Mouse (Mus musculus): ENCODE data around the gene Ldlr.
"Not testable (repeated sequence)": the region's sequence is repeated elsewhere in the genome, so short reads cannot be mapped to it uniquely, and the experiment has no call there.

The Ldlr gene

GRCm38 (mm10) chr9:21723377-21724146 is at the start of gene Ldlr:
Gene Ldlr, plus strand, starts transcription at chr9:21723483.
- DNase-seq (ENCODE audit: inconsistent ontology term) = peak; percentile 94

GRCm38 (mm10) chr9:21677706-21678105 is 45.6 kb upstream of the Ldlr start:
- DNase-seq (ENCODE audit: inconsistent ontology term) = no peak

DNA sequence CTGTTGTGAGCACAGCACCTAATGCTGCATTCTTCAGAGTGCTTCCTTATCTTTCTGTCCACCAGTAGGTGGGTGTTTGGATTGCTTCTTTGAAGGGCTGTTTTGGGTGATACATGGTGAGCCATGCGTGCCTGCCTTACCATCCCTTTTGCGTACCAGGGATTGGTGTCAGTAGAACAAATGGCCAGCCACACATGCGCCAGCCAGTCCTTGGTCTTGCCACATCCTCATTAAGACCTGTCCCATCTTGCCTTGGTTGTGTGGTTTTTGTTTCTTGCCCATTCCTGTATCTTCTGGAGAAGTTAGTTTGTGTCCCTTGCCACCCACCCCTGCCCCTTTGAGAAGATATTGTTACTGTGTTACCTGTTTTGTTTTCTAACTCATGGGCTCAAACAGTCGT is 42.8 kb upstream of the Ldlr start:
- DNase-seq (ENCODE audit: inconsistent ontology term) = no peak

- no peak for DNase-seq (ENCODE audit: inconsistent ontology term)
Observed at GRCm38 (mm10) chr9:21682827-21683226, 40.5 kb upstream of the Ldlr start.

- DNase-seq (ENCODE audit: inconsistent ontology term) = no peak
Observed at GRCm38 (mm10) chr9:21683897-21684296, 39.4 kb upstream of the Ldlr start.

DNA sequence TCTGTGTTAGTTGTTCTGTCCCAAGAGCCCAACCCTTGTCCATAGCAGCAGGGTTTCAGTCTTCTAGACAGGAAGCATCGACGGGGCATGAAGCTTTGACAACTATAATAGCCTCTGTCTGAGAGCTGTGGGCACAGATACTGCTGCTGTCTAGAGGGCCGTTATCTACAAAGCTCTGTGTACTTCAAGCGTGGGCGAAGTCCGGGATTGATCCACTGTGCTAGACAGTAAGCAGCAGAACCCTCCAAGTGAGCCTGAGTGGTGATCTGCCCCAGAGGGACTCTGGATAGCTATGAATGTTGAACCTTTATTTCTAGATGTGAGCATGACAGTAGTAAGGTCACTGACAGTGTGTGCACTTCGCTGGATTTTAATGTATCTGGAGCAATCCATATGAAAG is 34.7 kb upstream of the Ldlr start:
- DNase-seq (ENCODE audit: inconsistent ontology term) = no peak

- no peak for DNase-seq (ENCODE audit: inconsistent ontology term)
Observed at GRCm38 (mm10) chr9:21690031-21690430, 33.3 kb upstream of the Ldlr start.

DNA sequence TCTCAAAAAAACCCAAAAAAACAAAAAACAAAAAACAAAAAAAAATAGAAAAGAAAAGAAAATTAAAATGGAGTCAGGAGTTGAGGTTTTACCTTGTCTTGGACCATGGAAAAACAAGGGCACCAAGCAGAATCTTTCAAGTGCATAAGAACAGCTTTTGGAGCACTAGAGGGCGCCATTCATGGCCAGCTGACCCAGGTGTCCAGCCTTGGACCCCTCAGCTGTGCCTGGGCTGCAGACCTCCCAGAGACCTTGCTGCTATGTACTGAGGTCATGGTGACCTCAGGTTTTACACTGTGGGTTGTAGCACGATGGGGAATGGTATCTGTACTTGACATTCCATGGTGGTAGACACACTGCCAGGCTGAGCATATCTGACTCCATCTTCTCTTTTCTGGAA is 31.4 kb upstream of the Ldlr start:
- DNase-seq (ENCODE audit: inconsistent ontology term) = no peak

- DNase-seq (ENCODE audit: inconsistent ontology term) = no peak
Observed at GRCm38 (mm10) chr9:21692491-21692890, 30.8 kb upstream of the Ldlr start.

DNA sequence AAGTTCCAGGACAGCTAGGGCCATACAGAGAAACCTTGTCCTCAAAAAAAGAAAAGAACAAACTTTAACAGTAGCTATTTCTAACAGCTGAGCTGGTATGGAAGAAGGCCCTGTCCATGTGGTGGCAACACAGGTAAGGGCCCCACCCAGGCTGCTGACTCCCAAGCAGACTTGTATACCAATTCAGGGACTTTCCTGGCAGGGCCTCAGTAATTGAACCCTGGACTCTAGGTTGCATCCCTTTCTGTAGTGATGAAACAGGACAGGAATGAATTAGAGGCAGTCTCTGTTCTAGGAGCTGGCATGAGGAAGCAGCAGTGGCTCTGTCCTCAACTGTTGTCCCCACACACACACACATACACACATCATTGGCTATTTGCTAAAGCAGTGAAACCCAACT is 29.2 kb upstream of the Ldlr start:
- no peak for DNase-seq (ENCODE audit: inconsistent ontology term)

GRCm38 (mm10) chr9:21695229-21695792 is 28.0 kb upstream of the Ldlr start:
- DNase-seq (ENCODE audit: inconsistent ontology term) = no peak

GRCm38 (mm10) chr9:21697121-21697520 is 26.2 kb upstream of the Ldlr start:
- DNase-seq (ENCODE audit: inconsistent ontology term) = no peak

- DNase-seq (ENCODE audit: inconsistent ontology term) = not testable (repeated sequence)
Observed at GRCm38 (mm10) chr9:21699280-21699679, 24.0 kb upstream of the Ldlr start.

DNA sequence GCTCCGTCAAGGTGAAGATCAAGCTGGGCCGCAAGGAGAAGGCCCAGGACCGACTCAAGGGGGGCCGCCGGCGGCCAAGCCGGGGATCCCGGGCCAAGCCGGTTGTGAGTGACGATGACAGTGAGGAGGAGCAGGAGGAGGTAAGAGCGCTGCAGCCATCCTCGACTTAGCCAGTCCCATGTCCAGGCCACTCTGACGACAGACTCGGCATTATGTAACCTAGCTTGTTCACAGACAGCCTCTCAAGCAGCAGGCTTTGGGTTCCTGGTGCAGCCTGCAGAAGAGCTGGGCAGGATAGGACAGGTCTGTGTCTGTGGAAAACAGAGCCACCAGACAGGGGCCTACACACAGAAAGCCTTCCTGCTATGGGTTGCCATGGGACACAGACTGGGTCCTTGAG is 22.2 kb upstream of the Ldlr start:
- DNase-seq (ENCODE audit: inconsistent ontology term) = no peak

GRCm38 (mm10) chr9:21703494-21703893 is 19.8 kb upstream of the Ldlr start:
- DNase-seq (ENCODE audit: inconsistent ontology term) = no peak

GRCm38 (mm10) chr9:21706085-21706484 is 17.2 kb upstream of the Ldlr start:
- no peak for DNase-seq (ENCODE audit: inconsistent ontology term)

DNA sequence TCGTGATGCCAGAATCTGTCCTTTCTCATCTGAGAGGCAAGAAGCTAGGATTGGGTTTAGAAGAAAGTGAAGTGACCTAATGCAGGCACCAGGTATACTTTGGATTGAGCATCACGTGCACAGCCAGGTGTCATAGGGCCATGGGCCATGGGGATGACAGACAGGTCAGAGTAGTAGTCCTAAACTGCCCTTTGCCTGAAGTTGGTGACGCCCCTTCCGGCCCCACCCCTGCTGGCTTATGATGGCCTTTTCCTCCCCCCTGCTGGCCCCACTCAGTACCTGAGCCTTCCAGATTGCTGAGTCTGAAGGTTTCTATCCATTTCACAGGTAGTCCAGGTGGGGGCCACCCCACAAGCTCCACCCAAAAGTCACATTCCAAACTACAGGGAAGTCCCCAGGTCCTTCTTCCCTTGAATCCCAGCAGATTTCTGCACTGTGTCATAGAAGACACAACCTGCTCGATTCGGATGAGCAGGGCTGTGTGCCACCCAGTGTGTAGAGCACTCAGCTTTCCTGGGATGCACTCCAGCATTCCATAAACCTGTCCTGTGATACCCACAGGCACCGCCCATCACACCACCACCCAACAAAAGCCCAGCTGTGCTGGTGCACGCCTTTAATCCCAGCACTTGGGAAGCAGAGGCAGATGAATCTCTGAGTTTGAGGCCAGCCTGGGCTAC is 16.6 kb upstream of the Ldlr start:
- DNase-seq (ENCODE audit: inconsistent ontology term) = no peak

GRCm38 (mm10) chr9:21709340-21709739 is 13.9 kb upstream of the Ldlr start:
- DNase-seq (ENCODE audit: inconsistent ontology term) = no peak

- peak; percentile 14 for DNase-seq (ENCODE audit: inconsistent ontology term)
Observed at GRCm38 (mm10) chr9:21715298-21715697, 8.0 kb upstream of the Ldlr start.

- DNase-seq (ENCODE audit: inconsistent ontology term) = no peak
Observed at GRCm38 (mm10) chr9:21717015-21717414, 6.3 kb upstream of the Ldlr start.

GRCm38 (mm10) chr9:21721036-21721435 is 2.2 kb upstream of the Ldlr start:
- DNase-seq (ENCODE audit: inconsistent ontology term) = peak; percentile 18

- DNase-seq (ENCODE audit: inconsistent ontology term) = peak; percentile 97
Observed at GRCm38 (mm10) chr9:21724147-21724536, 859 bp downstream of the Ldlr start.

Data from Muller cell, postnatal 12 days (primary cell).